Mouse (Mus musculus) myocyte (in vitro differentiated cells): Measurements from ENCODE around the gene Ccdc155.

ENCODE experiments used
- CEBPB ChIP-seq: IDR thresholded peaks from 2 replicates; pipeline ENCODE4 v1.6.1; 2011; ENCODE audit warnings: mild to moderate bottlenecking, moderate library complexity; ENCODE audit not compliant: poor library complexity, insufficient read depth, severe bottlenecking
- E2F4 ChIP-seq: IDR thresholded peaks from one replicate; pipeline ENCODE4 v1.6.1; 2011; ENCODE audit warnings: mild to moderate bottlenecking, control low read depth, moderate library complexity; ENCODE audit not compliant: insufficient read depth
- MAX ChIP-seq: IDR thresholded peaks from one replicate; pipeline ENCODE4 v1.6.1; 2011; ENCODE audit warnings: low read depth, mild to moderate bottlenecking, control low read depth
- MYOG ChIP-seq, 3 experiments: IDR thresholded peaks; one replicate each; pipeline ENCODE4 v1.6.1; 2011; ENCODE audit warnings: control low read depth in 2 of 3, low read depth in 2 of 3, mild to moderate bottlenecking in 2 of 3; ENCODE audit not compliant: insufficient read length in 2 of 3, control insufficient read depth in 1 of 3, insufficient read depth in 1 of 3
- POLR2A ChIP-seq: IDR thresholded peaks from one replicate; pipeline ENCODE4 v1.6.1; 2011; ENCODE audit warnings: low read depth, mild to moderate bottlenecking, control low read depth, moderate library complexity; ENCODE audit not compliant: insufficient read length
- POLR2AphosphoS2 ChIP-seq: IDR thresholded peaks from one replicate; pipeline ENCODE4 v1.6.1; 2011; ENCODE audit warnings: low read depth, control low read depth; ENCODE audit not compliant: insufficient read length
- REST ChIP-seq: IDR thresholded peaks from one replicate; pipeline ENCODE4 v1.6.1; 2011; ENCODE audit warnings: mild to moderate bottlenecking, control low read depth, moderate library complexity; ENCODE audit not compliant: insufficient read depth, insufficient read length
- SRF ChIP-seq: IDR thresholded peaks from one replicate; pipeline ENCODE4 v1.6.1; 2011; ENCODE audit warnings: low read depth; ENCODE audit not compliant: control insufficient read depth, insufficient read length
- TCF12 ChIP-seq: IDR thresholded peaks from one replicate; pipeline ENCODE4 v1.6.1; 2011; ENCODE audit warnings: mild to moderate bottlenecking, control low read depth; ENCODE audit not compliant: poor library complexity, insufficient read depth, severe bottlenecking
- USF1 ChIP-seq: IDR thresholded peaks from one replicate; pipeline ENCODE4 v1.6.1; 2011; ENCODE audit warnings: low read depth, mild to moderate bottlenecking, control low read depth, moderate library complexity

DNA sequence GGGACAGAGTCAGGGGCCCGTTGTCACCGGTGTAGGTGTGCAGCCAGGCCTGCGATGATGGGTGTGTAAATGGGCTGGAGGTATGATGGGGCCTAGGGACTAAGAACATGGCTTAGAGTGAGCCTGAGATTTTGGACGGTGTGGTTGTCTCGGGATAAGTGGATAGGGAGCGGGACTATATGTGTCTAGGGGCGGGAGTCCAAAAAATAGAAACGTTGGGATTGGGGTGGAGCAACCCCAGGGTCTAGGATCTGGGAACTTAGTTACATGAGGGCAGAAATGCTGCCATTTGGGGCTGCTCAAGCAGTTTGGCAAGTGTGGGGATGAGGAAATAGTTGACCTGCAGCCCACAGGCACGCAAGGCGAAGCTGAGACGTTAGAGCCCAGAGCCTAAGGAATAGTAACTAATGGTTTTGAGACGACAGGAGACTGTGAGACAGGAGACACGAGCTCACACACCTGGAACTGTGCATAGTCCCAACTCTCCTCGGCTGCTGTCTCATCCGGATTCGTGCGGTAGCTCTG is 31.0 kb upstream of the Ccdc155 start:
- TF ChIP-seq POLR2A (no peak), POLR2AphosphoS2 (no peak), E2F4 (no peak), MAX (no peak), SRF (no peak), CEBPB (no peak), USF1 (no peak), TCF12 (no peak), MYOG (IDR thresholded peaks at IDR 0.05; ENCODE audit: control insufficient read depth in 1 of 3, insufficient read depth in 1 of 3, insufficient read length in 2 of 3, low read depth in 2 of 3) (no peak), REST (no peak)
